Mouse (Mus musculus) stomach, postnatal 0 days (tissue): Measurements from ENCODE around the gene Tdrd6. TPM values are rescaled to one million over a fixed set of nuclear protein-coding genes. Genes with fewer than 3 reads are reported as not detected.

Experiments
- ATAC-seq: fragments of 200-750 bp; cut with Nextera tagmentation; 2 replicates; pipeline ENCODE4 v1.8.0; 2017; ENCODE audit not compliant: low FRiP score, low TSS enrichment
- DNase-seq: peaks from one replicate; pipeline ENCODE4 v3.0.0-alpha.2; 2016; ENCODE audit warnings: low spot score
- H3K27ac ChIP-seq: fragments of 300-500 bp; sonication (generic); replicated peaks from 2 replicates; pipeline ENCODE4 v1.5.1; 2014; ENCODE audit warnings: mild to moderate bottlenecking, control low read depth
- H3K27me3 ChIP-seq: fragments of 300-500 bp; sonication (generic); 2 replicates; pipeline ENCODE4 v1.6.1; 2014; ENCODE audit warnings: low read length; ENCODE audit not compliant: control insufficient read depth, insufficient read depth
- H3K36me3 ChIP-seq: fragments of 300-500 bp; sonication (generic); 2 replicates; pipeline ENCODE4 v1.6.1; 2014; ENCODE audit warnings: low read length, mixed read lengths; ENCODE audit not compliant: control insufficient read depth, insufficient read depth
- H3K4me1 ChIP-seq: fragments of 300-500 bp; sonication (generic); replicated peaks from 2 replicates; pipeline ENCODE4 v1.6.1; 2014; ENCODE audit warnings: antibody characterized with exemption; ENCODE audit not compliant: control insufficient read depth, insufficient read depth
- H3K4me2 ChIP-seq: fragments of 300-500 bp; sonication (generic); replicated peaks from 2 replicates; pipeline ENCODE4 v1.6.1; 2014; ENCODE audit warnings: low read depth, mild to moderate bottlenecking, control low read depth, moderate library complexity
- H3K4me3 ChIP-seq: fragments of 300-500 bp; sonication (generic); 2 replicates; pipeline ENCODE4 v1.5.1; 2014; ENCODE audit warnings: low read depth, low read length, control low read depth
- H3K9ac ChIP-seq: fragments of 300-500 bp; sonication (generic); 2 replicates; pipeline ENCODE4 v1.6.1; 2014; ENCODE audit warnings: mild to moderate bottlenecking, low read length, control low read depth, mixed read lengths
- H3K9me3 ChIP-seq: fragments of 300-500 bp; sonication (generic); 2 replicates; pipeline ENCODE4 v1.6.1; 2016; ENCODE audit warnings: low read length; ENCODE audit not compliant: control insufficient read depth
- CTCF ChIP-seq: IDR thresholded peaks from 2 replicates; pipeline ENCODE4 v1.5.1; 2016; ENCODE audit warnings: antibody characterized with exemption, low read depth, mild to moderate bottlenecking, moderate library complexity
- EP300 ChIP-seq: optimal IDR thresholded peaks from 2 replicates; pipeline ENCODE3; 2016; ENCODE audit warnings: antibody characterized with exemption
- WGBS: fragments of 180-500 bp; shearing (Covaris S2); extraction: QIAGEN DNeasy Blood & Tissue Kit; methylation state at CpG from one replicate; pipeline ENCODE4 v1.1.7; 2014; 5-methylcytosine and 5-hydroxymethylcytosine counted together
- polyA plus RNA-seq: library from polyadenylated mRNA; unstranded; fragments of >200 nt; fragmentation: Nextera tagmentation; extraction: Ambion mirVana; gene quantifications from 2 replicates; pipeline ENCODE4 v1.2.1, GENCODE M21; 2015

Tdrd6 gene
- polyA plus RNA-seq, 1 experiment from 2014 or later, result 0.08 TPM

DNA sequence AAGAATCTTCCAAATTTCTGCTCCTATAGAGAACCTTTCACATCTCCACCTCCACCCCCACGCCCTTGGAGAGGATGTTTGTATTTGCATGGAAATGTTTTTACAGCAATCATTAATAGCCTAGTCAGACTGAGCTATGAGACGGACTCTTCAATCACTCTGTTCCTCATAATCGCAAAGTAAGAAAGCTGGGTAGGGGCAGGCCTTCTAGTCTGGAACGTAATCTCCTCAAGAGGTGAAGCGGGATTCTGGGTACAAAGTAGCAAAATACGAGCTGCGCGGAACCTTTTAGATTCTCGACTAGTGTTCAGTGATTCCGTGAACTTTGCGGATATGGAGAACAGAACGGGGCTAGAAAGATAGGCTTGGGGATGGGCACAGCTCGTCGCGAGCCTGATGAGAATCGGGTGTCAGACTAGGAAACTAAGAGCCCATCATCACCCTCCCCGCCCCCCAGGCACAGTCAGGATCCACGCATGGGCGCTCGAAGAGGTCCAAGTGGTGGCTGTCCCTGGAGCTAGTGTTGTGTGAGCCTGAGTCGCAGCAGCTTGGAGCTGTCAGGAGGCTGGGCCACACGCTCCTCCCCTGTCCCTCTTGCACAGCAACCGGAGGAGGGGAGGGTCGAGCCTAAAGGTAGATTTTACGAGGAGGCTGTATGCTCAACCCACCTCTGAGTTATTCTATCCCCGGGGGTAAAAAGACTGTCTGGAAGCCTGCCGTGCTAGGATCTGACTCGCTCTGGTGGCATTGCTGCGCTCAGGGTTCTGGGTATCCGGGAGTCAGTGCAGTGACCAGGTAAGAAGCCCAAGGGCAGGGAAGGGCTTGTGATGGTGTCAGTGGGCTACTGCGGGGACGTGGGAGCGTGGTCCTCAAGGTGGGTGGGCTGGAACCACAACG, 61.9 kb downstream of the Tdrd6 start, which contains the start of gene Pla2g7:
TSS of gene Pla2g7 (plus strand) at position 107 of the 897 bp plus-strand sequence.
- TF ChIP-seq EP300 (no peak), CTCF (no peak)
- H3K4me2 ChIP-seq, result peak within 1 kb of the TSS; percentile 74
- ATAC-seq (peak; percentile 72; the same call in 1 of the 2 replicates), DNase-seq (peak; percentile 47)
- no peaks in the 10 kb centered on the region for H3K36me3 ChIP-seq
- H3K27me3 ChIP-seq, result no peaks in the 10 kb centered on the region
- peak within 1 kb of the TSS; percentile 47; the same call in 1 of the 2 replicates for H3K9ac ChIP-seq
- no peak within 1 kb of the TSS for H3K27ac ChIP-seq
- under 1% methylated on average over 34 of the region's 34 CpGs for WGBS
- H3K4me1 ChIP-seq, result no peaks in the 10 kb centered on the region
- no peaks in the 10 kb centered on the region for H3K9me3 ChIP-seq
- H3K4me3 ChIP-seq, result peak within 1 kb of the TSS; percentile 41

DNA sequence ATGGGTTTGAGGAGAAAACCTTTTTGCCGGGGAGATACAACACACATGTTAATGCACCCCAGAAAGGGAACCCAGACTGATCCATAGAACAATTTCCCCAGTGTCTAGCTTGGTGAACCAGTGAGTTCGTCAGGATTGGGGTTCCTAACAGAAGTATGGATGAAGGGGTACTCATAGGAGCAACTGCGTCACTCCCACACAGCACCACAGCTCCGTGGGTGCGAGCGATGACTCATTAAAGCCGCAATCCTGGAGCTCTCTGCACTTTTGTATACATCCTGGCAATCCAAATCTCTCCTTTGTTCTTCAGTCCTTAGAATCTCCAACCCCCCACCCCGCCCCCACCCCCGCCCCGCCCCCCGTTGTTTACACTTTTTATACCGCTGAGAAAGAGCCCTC, 62.5 kb downstream of the Tdrd6 start:
- no peak overlapping the region for H3K9ac ChIP-seq
- peak; percentile 23 for DNase-seq
- H3K4me1 ChIP-seq, result no peaks in the 10 kb centered on the region

More for the DNA sequence above, 62.5 kb downstream of the Tdrd6 start:
- no peak for ATAC-seq
- TF ChIP-seq EP300 (no peak), CTCF (no peak)
- Histone ChIP-seq H3K27ac (no peak overlapping the region), H3K4me3 (peak overlapping the region; percentile 41), H3K9me3 (no peaks in the 10 kb centered on the region), H3K27me3 (no peaks in the 10 kb centered on the region), H3K4me2 (peak overlapping the region; percentile 74), H3K36me3 (no peaks in the 10 kb centered on the region)
- 9% methylated on average over 12 of the region's 12 CpGs for WGBS

Other genes starting within 250 kb of the Tdrd6 start
- 0.04 and 0.34 TPM in 2 replicates for gene Mep1a, start 127.5 kb downstream of the Tdrd6 start, polyA plus RNA-seq
- gene Ankrd66, start 86.7 kb downstream of the Tdrd6 start, polyA plus RNA-seq, result not detected in 2 replicates
- 9.1 and 9.6 TPM in 2 replicates for gene Pla2g7, start 62.2 kb downstream of the Tdrd6 start, polyA plus RNA-seq
- gene Slc25a27, start 36.9 kb upstream of the Tdrd6 start, polyA plus RNA-seq, result 5.9 and 7.5 TPM in 2 replicates
- gene Cyp39a1, start 37.1 kb upstream of the Tdrd6 start, polyA plus RNA-seq, result 14.0 and 14.4 TPM in 2 replicates
- 11.0 and 12.5 TPM in 2 replicates for gene Rcan2, start 171.1 kb upstream of the Tdrd6 start, polyA plus RNA-seq